Mouse (Mus musculus) G1E (cell line): ENCODE results near the gene Cpeb4.

Experiments
- CTCF ChIP-seq: IDR thresholded peaks from 2 replicates; pipeline ENCODE4 v1.5.1; 2012; ENCODE audit warnings: low read depth, low read length, inconsistent platforms, mixed read lengths
- GATA1 ChIP-seq: IDR thresholded peaks from 2 replicates; pipeline ENCODE4 v1.6.1; 2012; ENCODE audit warnings: borderline replicate concordance, low read length, inconsistent platforms, mixed read lengths
- GATA2 ChIP-seq: IDR thresholded peaks from 2 replicates; pipeline ENCODE4 v1.6.1; 2012; ENCODE audit warnings: low read depth, low read length, inconsistent platforms, borderline replicate concordance
- POLR2AphosphoS5 ChIP-seq: IDR thresholded peaks from 2 replicates; pipeline ENCODE4 v1.6.1; 2012; ENCODE audit warnings: low read depth, low read length, inconsistent platforms; ENCODE audit not compliant: insufficient replicate concordance
- TAL1 ChIP-seq: conservative IDR thresholded peaks from 2 replicates; pipeline ENCODE4 v1.6.1; 2012; ENCODE audit warnings: low read depth, low read length, inconsistent platforms, mixed read lengths

DNA sequence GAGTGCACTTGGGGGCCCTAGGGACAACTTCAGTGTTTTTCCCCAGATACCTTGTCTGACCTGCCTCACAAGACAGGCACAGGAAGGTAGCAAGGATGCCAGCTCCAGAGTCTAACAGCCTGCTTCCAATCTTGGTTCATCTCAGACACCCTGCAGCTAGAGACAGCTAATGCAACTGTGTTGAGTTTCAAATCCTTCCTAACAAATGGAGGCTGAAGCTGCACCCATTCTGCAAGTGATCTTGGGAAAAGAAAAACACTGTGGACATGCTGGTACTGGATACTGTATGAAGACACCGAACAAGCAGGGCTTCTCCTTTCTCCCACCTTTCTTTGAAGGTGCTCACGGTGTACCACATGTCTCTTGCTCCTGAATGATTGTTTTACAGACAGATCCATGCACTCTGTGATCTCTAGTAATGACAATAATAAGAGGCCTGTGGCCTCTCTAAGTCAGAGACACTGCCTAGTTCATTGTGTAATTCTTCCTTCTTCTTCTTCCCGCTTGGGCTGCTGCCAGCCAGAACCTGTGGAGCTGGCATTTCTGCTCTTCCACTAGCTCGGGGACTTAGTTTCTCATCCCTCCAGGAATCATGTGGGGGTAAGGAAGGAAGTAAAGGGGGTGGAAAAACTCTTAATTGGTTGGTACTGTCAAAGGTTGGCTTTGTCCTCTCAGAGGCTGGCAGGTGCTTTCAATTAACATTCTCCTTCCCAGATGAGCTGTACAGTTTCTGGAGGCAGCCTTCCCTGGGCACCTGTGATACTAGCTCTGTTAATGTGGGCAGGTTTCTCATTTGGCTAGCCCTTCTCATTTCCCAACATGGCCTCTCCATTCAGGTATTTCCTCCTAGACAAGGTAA is 20.1 kb upstream of the Cpeb4 start:
- no peak for TF ChIP-seq CTCF
- no peak for TF ChIP-seq GATA2
- TF ChIP-seq POLR2AphosphoS5: no peak
- TF ChIP-seq GATA1: no peak
- TF ChIP-seq TAL1: no peak
